Mouse (Mus musculus) stomach, postnatal 0 days (tissue): ENCODE data around the gene Ogfod3. TPM values are rescaled to one million over a fixed set of nuclear protein-coding genes. Genes with fewer than 3 reads are reported as not detected.

Experiments used
- ATAC-seq: fragments of 200-750 bp; cut with Nextera tagmentation; 2 replicates; pipeline ENCODE4 v1.8.0; 2017; ENCODE audit not compliant: low FRiP score, low TSS enrichment
- DNase-seq: peaks from one replicate; pipeline ENCODE4 v3.0.0-alpha.2; 2016; ENCODE audit warnings: low spot score
- H3K27ac ChIP-seq: fragments of 300-500 bp; sonication (generic); replicated peaks from 2 replicates; pipeline ENCODE4 v1.5.1; 2014; ENCODE audit warnings: mild to moderate bottlenecking, control low read depth
- H3K27me3 ChIP-seq: fragments of 300-500 bp; sonication (generic); 2 replicates; pipeline ENCODE4 v1.6.1; 2014; ENCODE audit warnings: low read length; ENCODE audit not compliant: control insufficient read depth, insufficient read depth
- H3K36me3 ChIP-seq: fragments of 300-500 bp; sonication (generic); 2 replicates; pipeline ENCODE4 v1.6.1; 2014; ENCODE audit warnings: low read length, mixed read lengths; ENCODE audit not compliant: control insufficient read depth, insufficient read depth
- H3K4me1 ChIP-seq: fragments of 300-500 bp; sonication (generic); replicated peaks from 2 replicates; pipeline ENCODE4 v1.6.1; 2014; ENCODE audit warnings: antibody characterized with exemption; ENCODE audit not compliant: control insufficient read depth, insufficient read depth
- H3K4me2 ChIP-seq: fragments of 300-500 bp; sonication (generic); replicated peaks from 2 replicates; pipeline ENCODE4 v1.6.1; 2014; ENCODE audit warnings: low read depth, mild to moderate bottlenecking, control low read depth, moderate library complexity
- H3K4me3 ChIP-seq: fragments of 300-500 bp; sonication (generic); 2 replicates; pipeline ENCODE4 v1.5.1; 2014; ENCODE audit warnings: low read depth, low read length, control low read depth
- H3K9ac ChIP-seq: fragments of 300-500 bp; sonication (generic); 2 replicates; pipeline ENCODE4 v1.6.1; 2014; ENCODE audit warnings: mild to moderate bottlenecking, low read length, control low read depth, mixed read lengths
- H3K9me3 ChIP-seq: fragments of 300-500 bp; sonication (generic); 2 replicates; pipeline ENCODE4 v1.6.1; 2016; ENCODE audit warnings: low read length; ENCODE audit not compliant: control insufficient read depth
- CTCF ChIP-seq: IDR thresholded peaks from 2 replicates; pipeline ENCODE4 v1.5.1; 2016; ENCODE audit warnings: antibody characterized with exemption, low read depth, mild to moderate bottlenecking, moderate library complexity
- EP300 ChIP-seq: optimal IDR thresholded peaks from 2 replicates; pipeline ENCODE3; 2016; ENCODE audit warnings: antibody characterized with exemption
- WGBS: fragments of 180-500 bp; shearing (Covaris S2); extraction: QIAGEN DNeasy Blood & Tissue Kit; methylation state at CpG from one replicate; pipeline ENCODE4 v1.1.7; 2014; 5-methylcytosine and 5-hydroxymethylcytosine counted together
- polyA plus RNA-seq: library from polyadenylated mRNA; unstranded; fragments of >200 nt; fragmentation: Nextera tagmentation; extraction: Ambion mirVana; gene quantifications from 2 replicates; pipeline ENCODE4 v1.2.1, GENCODE M21; 2015

Gene Ogfod3
- polyA plus RNA-seq, 1 experiment from 2014 or later: 22.2 TPM

- Histone ChIP-seq H3K27me3 (no peaks in the 10 kb centered on the region), H3K9me3 (no peaks in the 10 kb centered on the region), H3K9ac (peak overlapping the region; percentile 63), H3K4me2 (peak overlapping the region; percentile 77), H3K4me1 (peaks cover 6% of the 10 kb centered on the region; the same call in 1 of the 2 replicates), H3K36me3 (peaks cover 14% of the 10 kb centered on the region; the same call in 1 of the 2 replicates), H3K4me3 (peak overlapping the region; percentile 57), H3K27ac (peak overlapping the region; percentile 84)
- WGBS: 13% methylated on average over 21 of the region's 21 CpGs
- DNase-seq (no peak), ATAC-seq (no peak)
- TF ChIP-seq CTCF: no peak
- no peak for TF ChIP-seq EP300
These were observed 23.9 kb upstream of the Ogfod3 start for GRCm38 (mm10) chr11:121228129-121229017.

- Histone ChIP-seq H3K4me1 (0 out of 2 replicates have a peak, but pooled peaks cover 2% of the 10 kb centered on the region), H3K27me3 (no peaks in the 10 kb centered on the region), H3K4me3 (no peak overlapping the region), H3K9me3 (no peaks in the 10 kb centered on the region), H3K27ac (no peak overlapping the region), H3K4me2 (no peak overlapping the region), H3K9ac (no peak overlapping the region), H3K36me3 (peaks cover 27% of the 10 kb centered on the region)
- no peak for DNase-seq
- ATAC-seq: no peak
- WGBS: 88% methylated on average over 6 of the region's 6 CpGs
- TF ChIP-seq EP300 (no peak), CTCF (no peak)
These were observed 17.0 kb upstream of the Ogfod3 start for GRCm38 (mm10) chr11:121221321-121222010.

- no peak overlapping the region for H3K9ac ChIP-seq
- no peaks in the 10 kb centered on the region for H3K27me3 ChIP-seq
- H3K27ac ChIP-seq: no peak overlapping the region
- no peak for ATAC-seq
- no peak for DNase-seq
- 87% methylated on average over 5 of the region's 5 CpGs for WGBS
- TF ChIP-seq CTCF (no peak), EP300 (no peak)
- H3K9me3 ChIP-seq: no peaks in the 10 kb centered on the region
- H3K4me2 ChIP-seq: no peak overlapping the region
- peaks cover 27% of the 10 kb centered on the region for H3K36me3 ChIP-seq
- H3K4me3 ChIP-seq: no peak overlapping the region
- 0 out of 2 replicates have a peak, but pooled peaks cover 2% of the 10 kb centered on the region for H3K4me1 ChIP-seq
These were observed 16.3 kb upstream of the Ogfod3 start for GRCm38 (mm10) chr11:121220771-121221170.

- H3K27ac ChIP-seq: no peak overlapping the region
- H3K4me3 ChIP-seq: no peak overlapping the region
- H3K4me1 ChIP-seq: no peaks in the 10 kb centered on the region
- no peaks in the 10 kb centered on the region for H3K27me3 ChIP-seq
- H3K4me2 ChIP-seq: no peak overlapping the region
- H3K9me3 ChIP-seq: no peaks in the 10 kb centered on the region
- DNase-seq: no peak
- no peak for ATAC-seq
- H3K9ac ChIP-seq: no peak overlapping the region
- peaks cover 20% of the 10 kb centered on the region for H3K36me3 ChIP-seq
- TF ChIP-seq EP300 (no peak), CTCF (no peak)
- WGBS: 91% methylated on average over 11 of the region's 11 CpGs
These were observed 15.3 kb upstream of the Ogfod3 start for GRCm38 (mm10) chr11:121219776-121220175.

- no peak for DNase-seq
- H3K27me3 ChIP-seq: no peaks in the 10 kb centered on the region
- TF ChIP-seq EP300 (no peak), CTCF (no peak)
- no peaks in the 10 kb centered on the region for H3K9me3 ChIP-seq
- no peak overlapping the region for H3K4me3 ChIP-seq
- 0 out of 2 replicates have a peak, but pooled peaks cover 1% of the 10 kb centered on the region for H3K36me3 ChIP-seq
- no peaks in the 10 kb centered on the region for H3K4me1 ChIP-seq
- ATAC-seq: no peak
- no peak overlapping the region for H3K9ac ChIP-seq
- no peak overlapping the region for H3K4me2 ChIP-seq
- whole genome bisulfite sequencing: 97% methylated on average over 3 of the region's 3 CpGs
- H3K27ac ChIP-seq: no peak overlapping the region
These were observed 12.3 kb upstream of the Ogfod3 start for GRCm38 (mm10) chr11:121216831-121217230.

- Histone ChIP-seq H3K27ac (no peak overlapping the region), H3K9ac (no peak overlapping the region)
These were observed 701 bp downstream of the Ogfod3 start for GRCm38 (mm10) chr11:121203859-121204160.

More at GRCm38 (mm10) chr11:121203859-121204160, 701 bp downstream of the Ogfod3 start:
- Histone ChIP-seq H3K4me1 (no peaks in the 10 kb centered on the region), H3K27me3 (no peaks in the 10 kb centered on the region), H3K9me3 (no peaks in the 10 kb centered on the region), H3K36me3 (no peaks in the 10 kb centered on the region; the same call in 1 of the 2 replicates), H3K4me2 (peak overlapping the region; percentile 68), H3K4me3 (peak overlapping the region; percentile 74)
- 0% methylated on average over 5 of the region's 5 CpGs for WGBS
- no peak for DNase-seq
- no peak for ATAC-seq
- TF ChIP-seq EP300 (no peak), CTCF (no peak)
